Mouse (Mus musculus) hindbrain, embryonic 15.5 days (tissue): Measurements from ENCODE around the gene Pam. TPM values are rescaled to one million over a fixed set of nuclear protein-coding genes. Genes with fewer than 3 reads are reported as not detected.

ENCODE experiments used
- ATAC-seq: fragments of 200-750 bp; cut with Nextera tagmentation; 2 replicates; pipeline ENCODE4 v1.8.0; 2017; ENCODE audit warnings: low read depth, moderate number of reproducible peaks, moderate TSS enrichment; ENCODE audit not compliant: low FRiP score
- H3K27ac ChIP-seq: fragments of 300-500 bp; sonication (generic); replicated peaks from 2 replicates; pipeline ENCODE4 v1.5.1; 2015; ENCODE audit warnings: mild to moderate bottlenecking, inconsistent platforms
- H3K27me3 ChIP-seq: fragments of 300-500 bp; sonication (generic); 2 replicates; pipeline ENCODE4 v1.6.1; 2015; ENCODE audit warnings: control low read depth, inconsistent platforms
- H3K36me3 ChIP-seq: fragments of 300-500 bp; sonication (generic); 2 replicates; pipeline ENCODE4 v1.6.1; 2015; ENCODE audit warnings: control low read depth, inconsistent platforms
- H3K4me1 ChIP-seq: fragments of 300-500 bp; sonication (generic); replicated peaks from 2 replicates; pipeline ENCODE4 v1.6.1; 2015; ENCODE audit warnings: control low read depth, inconsistent platforms
- H3K4me2 ChIP-seq: fragments of 300-500 bp; sonication (generic); 2 replicates; pipeline ENCODE4 v1.6.1; 2015; ENCODE audit warnings: moderate library complexity, mild to moderate bottlenecking, inconsistent platforms
- H3K4me3 ChIP-seq: fragments of 300-500 bp; sonication (generic); 2 replicates; pipeline ENCODE4 v1.5.1; 2015; ENCODE audit warnings: mild to moderate bottlenecking, inconsistent platforms
- H3K9ac ChIP-seq: fragments of 300-500 bp; sonication (generic); 2 replicates; pipeline ENCODE4 v1.6.1; 2015; ENCODE audit warnings: inconsistent platforms
- H3K9me3 ChIP-seq: fragments of 300-500 bp; sonication (generic); 2 replicates; pipeline ENCODE4 v1.6.1; 2016; ENCODE audit warnings: control low read depth, inconsistent platforms
- WGBS: fragments of 180-500 bp; shearing (Covaris S2); methylation state at CpG from one replicate; pipeline ENCODE4 v1.1.7; 2015; 5-methylcytosine and 5-hydroxymethylcytosine counted together
- polyA plus RNA-seq: library from polyadenylated mRNA; unstranded; fragments of >200 nt; fragmentation: Nextera tagmentation; extraction: Ambion mirVana; gene quantifications from 2 replicates; pipeline ENCODE4 v1.2.1, GENCODE M21; 2015

Gene Pam
- polyA plus RNA-seq, 1 experiment from 2014 or later: 29.8 TPM

GRCm38 (mm10) chr1:98097957-98098729 lies 2.7 kb upstream of the Pam start:
- Histone ChIP-seq H3K9me3 (no peaks in the 10 kb centered on the region), H3K4me2 (no peak overlapping the region), H3K9ac (no peak overlapping the region), H3K36me3 (no peaks in the 10 kb centered on the region), H3K27ac (no peak overlapping the region), H3K27me3 (no peaks in the 10 kb centered on the region), H3K4me1 (peaks cover 20% of the 10 kb centered on the region; the same call in 1 of the 2 replicates), H3K4me3 (no peak overlapping the region)
- 78% methylated on average over 11 of the region's 11 CpGs for WGBS
- ATAC-seq: no peak

GRCm38 (mm10) chr1:98096396-98096935 lies 1.0 kb upstream of the Pam start:
- H3K4me3 ChIP-seq: no peak overlapping the region; the same call in 1 of the 2 replicates
- no peak overlapping the region for H3K27ac ChIP-seq
- ATAC-seq: no peak
- H3K4me1 ChIP-seq: peaks cover 20% of the 10 kb centered on the region; the same call in 1 of the 2 replicates
- no peaks in the 10 kb centered on the region for H3K27me3 ChIP-seq
- H3K36me3 ChIP-seq: no peaks in the 10 kb centered on the region
- 61% methylated on average over 1 of the region's 1 CpGs for WGBS
- no peak overlapping the region for H3K4me2 ChIP-seq
- no peaks in the 10 kb centered on the region for H3K9me3 ChIP-seq
- H3K9ac ChIP-seq: no peak overlapping the region

DNA sequence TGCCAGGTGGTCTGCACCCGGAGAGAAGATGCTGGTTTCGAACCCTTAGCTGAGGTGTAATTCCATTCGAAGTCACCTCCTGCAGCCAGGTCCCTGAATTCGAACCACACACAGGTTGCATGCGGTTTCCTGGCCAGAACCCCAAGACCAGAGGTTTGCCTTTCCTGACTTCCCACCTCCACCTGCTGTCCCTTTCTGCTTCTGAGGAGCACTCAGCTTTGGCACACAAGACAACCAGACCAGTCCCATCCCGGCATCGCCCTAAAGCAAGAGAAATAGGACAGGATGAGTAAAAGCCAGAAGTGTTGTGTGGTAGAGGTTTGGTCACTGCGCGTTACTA lies 515 bp upstream of the Pam start:
- Histone ChIP-seq H3K27me3 (no peaks in the 10 kb centered on the region), H3K4me3 (peak overlapping the region; percentile 78), H3K4me1 (peaks cover 20% of the 10 kb centered on the region; the same call in 1 of the 2 replicates), H3K36me3 (no peaks in the 10 kb centered on the region), H3K27ac (peak overlapping the region; percentile 79), H3K9ac (peak overlapping the region; percentile 82), H3K9me3 (no peaks in the 10 kb centered on the region), H3K4me2 (peak overlapping the region; percentile 73)
- no peak for ATAC-seq
- WGBS: 40% methylated on average over 9 of the region's 9 CpGs

DNA sequence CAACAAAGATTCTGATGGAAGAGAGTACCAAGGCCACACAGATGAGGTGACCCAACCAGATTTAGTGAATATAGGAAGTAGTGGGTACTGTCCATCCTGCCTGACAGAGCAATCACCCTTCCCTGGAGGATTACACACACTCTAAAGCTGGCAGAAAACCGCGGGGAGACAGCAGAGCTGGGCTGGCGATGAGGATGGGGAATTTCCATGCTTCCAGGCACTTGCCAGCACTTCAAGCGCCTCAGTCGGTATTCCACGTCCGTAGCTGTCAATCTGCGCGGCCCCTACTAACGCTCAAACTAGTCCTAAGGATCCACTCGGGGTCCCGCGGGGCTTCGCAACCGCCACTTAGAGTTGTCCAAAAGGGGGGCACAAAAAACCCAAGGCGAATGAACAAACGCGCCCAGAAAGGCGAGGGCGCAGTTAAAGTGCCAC lies 618 bp downstream of the Pam start:
- Histone ChIP-seq H3K27me3 (no peaks in the 10 kb centered on the region), H3K9ac (peak overlapping the region; percentile 82), H3K4me3 (peak overlapping the region; percentile 78), H3K36me3 (no peaks in the 10 kb centered on the region), H3K9me3 (no peaks in the 10 kb centered on the region), H3K27ac (peak overlapping the region; percentile 79), H3K4me2 (peak overlapping the region; percentile 73), H3K4me1 (peaks cover 20% of the 10 kb centered on the region; the same call in 1 of the 2 replicates)
- peak; percentile 67 for ATAC-seq
- 0% methylated on average over 20 of the region's 20 CpGs for WGBS

DNA sequence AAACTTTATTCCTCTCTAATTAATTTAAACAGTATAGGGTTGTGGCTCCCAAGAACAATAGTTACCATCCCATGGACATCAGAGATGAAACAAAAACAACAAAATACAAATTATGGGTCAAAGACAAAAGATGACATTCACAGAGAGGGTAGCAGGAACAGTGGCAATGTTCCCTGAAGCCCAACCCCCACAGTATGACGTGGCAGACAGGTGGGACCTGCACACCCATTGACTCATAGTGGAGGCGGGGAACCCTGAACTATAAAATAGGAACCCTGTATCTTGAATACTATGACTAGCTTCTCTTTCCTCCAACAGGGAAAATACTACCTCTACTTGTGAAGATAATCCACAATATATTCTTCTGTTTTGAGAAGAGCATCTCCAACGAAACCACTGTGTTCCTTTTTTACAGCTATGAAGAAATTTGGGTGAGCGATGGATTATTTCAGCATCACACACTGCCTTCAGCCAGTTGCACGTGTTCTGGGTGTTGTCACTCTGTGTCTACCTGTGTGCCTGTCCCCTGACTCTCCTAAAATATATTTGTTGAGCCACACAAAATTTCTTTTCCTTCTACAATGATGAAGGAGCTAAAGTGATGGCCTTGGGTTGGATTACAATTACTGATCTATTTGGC lies 6.0 kb downstream of the Pam start:
- Histone ChIP-seq H3K27ac (no peak overlapping the region), H3K27me3 (no peaks in the 10 kb centered on the region), H3K36me3 (no peaks in the 10 kb centered on the region), H3K9me3 (no peaks in the 10 kb centered on the region), H3K4me3 (no peak overlapping the region), H3K4me2 (no peak overlapping the region), H3K9ac (no peak overlapping the region), H3K4me1 (peaks cover 18% of the 10 kb centered on the region)
- 93% methylated on average over 5 of the region's 5 CpGs for WGBS
- ATAC-seq: no peak

DNA sequence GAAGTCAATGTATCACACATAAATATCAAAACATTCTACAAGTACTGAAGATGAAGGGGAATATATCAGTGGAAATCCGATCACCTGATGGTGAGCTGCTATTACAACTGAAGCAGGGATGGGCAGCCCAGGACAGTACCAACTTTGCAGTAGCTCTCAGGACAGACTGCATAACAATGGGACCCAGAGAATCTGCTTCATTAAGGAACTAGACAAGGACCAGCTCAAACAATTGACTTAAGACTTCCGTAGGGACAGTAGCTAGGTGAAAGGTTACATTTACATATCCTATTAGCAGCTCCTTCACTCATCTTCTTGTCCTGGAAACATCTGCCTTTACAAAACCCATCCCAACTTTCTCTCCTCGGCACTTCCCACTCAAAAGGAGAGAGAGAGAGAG lies 9.0 kb downstream of the Pam start:
- Histone ChIP-seq H3K4me3 (no peak overlapping the region), H3K36me3 (no peaks in the 10 kb centered on the region), H3K9me3 (no peaks in the 10 kb centered on the region), H3K27ac (no peak overlapping the region), H3K27me3 (no peaks in the 10 kb centered on the region), H3K4me1 (peaks cover 13% of the 10 kb centered on the region; the same call in 1 of the 2 replicates), H3K9ac (no peak overlapping the region), H3K4me2 (no peak overlapping the region)
- 35% methylated on average over 3 of the region's 3 CpGs for WGBS
- no peak for ATAC-seq

DNA sequence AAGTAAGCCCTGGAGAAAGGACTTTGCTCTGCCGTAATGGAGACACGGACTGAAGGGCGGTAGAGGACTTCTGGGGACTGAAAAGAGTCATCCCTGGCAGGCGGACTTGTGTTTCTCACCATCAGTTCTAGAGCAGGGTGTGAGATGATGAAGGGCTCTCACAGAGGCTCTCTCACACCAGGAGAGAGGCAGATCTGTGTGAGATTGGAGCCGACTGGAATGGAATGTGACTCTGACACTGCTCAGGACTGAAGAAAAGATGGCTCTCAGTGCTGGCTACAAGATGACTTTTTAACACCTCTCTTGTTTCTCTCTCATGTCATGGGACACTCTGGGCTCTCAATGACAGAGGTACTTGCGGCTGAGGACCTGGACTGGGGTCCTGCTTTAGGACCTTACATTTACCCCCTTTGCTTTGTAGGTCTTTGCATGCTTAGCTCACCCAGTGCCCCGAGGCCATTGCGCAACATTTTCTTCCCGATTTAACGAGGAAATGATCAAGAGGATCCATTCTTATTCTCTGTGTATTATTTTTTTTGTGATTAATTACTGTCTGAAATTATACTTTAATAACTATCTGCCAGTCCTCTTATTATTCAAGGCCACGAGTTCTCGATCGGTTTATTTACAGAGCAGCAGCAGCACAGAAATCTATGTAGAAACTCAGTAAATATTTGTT lies 10.7 kb downstream of the Pam start:
- no peak for ATAC-seq
- H3K27ac ChIP-seq: no peak overlapping the region
- no peak overlapping the region for H3K4me2 ChIP-seq
- no peak overlapping the region for H3K4me3 ChIP-seq
- H3K9me3 ChIP-seq: no peaks in the 10 kb centered on the region
- no peaks in the 10 kb centered on the region for H3K36me3 ChIP-seq
- WGBS: 64% methylated on average over 13 of the region's 13 CpGs
- no peak overlapping the region for H3K9ac ChIP-seq
- peaks cover 13% of the 10 kb centered on the region; the same call in 1 of the 2 replicates for H3K4me1 ChIP-seq
- H3K27me3 ChIP-seq: no peaks in the 10 kb centered on the region

DNA sequence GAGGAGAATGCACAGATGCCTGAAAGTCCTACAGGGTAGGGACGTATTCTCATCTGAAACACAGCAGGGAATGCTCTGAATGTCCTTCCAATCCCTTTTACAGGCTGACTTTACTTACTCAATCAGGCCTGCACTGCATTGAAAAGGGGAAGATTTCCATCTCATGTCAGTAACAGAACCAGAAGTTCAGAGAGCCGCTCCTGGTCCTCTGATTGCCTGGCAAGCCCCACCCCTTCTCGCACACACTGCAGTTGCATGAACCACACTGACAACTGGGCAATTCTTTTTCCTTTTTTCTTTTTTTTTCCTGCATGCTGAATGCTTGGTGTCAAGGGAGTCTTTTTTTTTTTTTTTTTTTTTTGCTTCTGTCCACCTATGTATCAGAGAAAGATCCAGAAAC lies 11.9 kb downstream of the Pam start:
- Histone ChIP-seq H3K36me3 (no peaks in the 10 kb centered on the region), H3K4me1 (peaks cover 13% of the 10 kb centered on the region; the same call in 1 of the 2 replicates), H3K4me2 (no peak overlapping the region), H3K9ac (no peak overlapping the region), H3K27me3 (no peaks in the 10 kb centered on the region), H3K4me3 (no peak overlapping the region), H3K9me3 (no peaks in the 10 kb centered on the region), H3K27ac (no peak overlapping the region)
- ATAC-seq: no peak
- WGBS: 65% methylated on average over 3 of the region's 3 CpGs

DNA sequence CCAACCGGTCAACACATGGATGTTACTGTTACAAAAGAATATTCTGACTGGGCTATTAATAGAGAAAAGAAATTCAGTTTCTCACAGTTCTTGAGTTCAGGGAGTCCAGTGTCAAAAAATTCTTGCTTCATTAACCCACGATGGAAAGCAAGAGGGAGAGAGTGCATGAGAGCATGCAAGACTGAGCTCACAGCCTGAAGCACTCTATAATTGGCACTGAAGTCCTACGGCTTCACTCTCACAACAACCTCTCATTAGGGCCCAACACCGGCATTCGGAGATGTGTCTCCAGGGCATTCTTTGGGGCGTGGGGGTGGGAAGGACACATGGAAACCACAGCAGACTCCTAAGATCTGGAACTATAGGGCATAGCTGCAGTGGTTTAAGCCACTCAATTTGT lies 12.5 kb downstream of the Pam start:
- Histone ChIP-seq H3K4me2 (no peak overlapping the region), H3K9me3 (no peaks in the 10 kb centered on the region), H3K4me1 (peaks cover 13% of the 10 kb centered on the region; the same call in 1 of the 2 replicates), H3K9ac (no peak overlapping the region), H3K27me3 (no peaks in the 10 kb centered on the region), H3K27ac (no peak overlapping the region), H3K36me3 (no peaks in the 10 kb centered on the region), H3K4me3 (no peak overlapping the region)
- 58% methylated on average over 6 of the region's 6 CpGs for WGBS
- ATAC-seq: no peak

DNA sequence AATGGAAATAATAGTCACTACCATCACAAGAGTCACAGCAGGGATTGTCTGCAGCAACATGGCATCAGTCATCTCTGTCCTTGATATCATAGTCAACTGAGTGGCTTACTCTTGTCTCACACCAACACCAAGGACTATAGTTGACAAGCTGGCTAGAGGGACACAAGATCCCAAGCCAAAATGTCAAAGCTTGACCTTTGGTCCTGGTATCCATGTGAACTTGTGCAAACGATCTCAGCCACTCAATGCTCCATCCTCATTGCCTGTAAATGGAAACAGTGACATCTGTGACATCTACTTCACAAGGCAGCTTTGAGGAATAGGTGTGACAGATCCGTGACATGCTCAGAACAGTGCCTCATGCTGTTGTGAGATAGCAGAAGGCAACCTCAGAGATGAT lies 15.0 kb downstream of the Pam start:
- no peaks in the 10 kb centered on the region for H3K36me3 ChIP-seq
- no peak for ATAC-seq
- no peak overlapping the region for H3K4me2 ChIP-seq
- H3K9ac ChIP-seq: no peak overlapping the region
- 60% methylated on average over 2 of the region's 2 CpGs for WGBS
- no peaks in the 10 kb centered on the region for H3K9me3 ChIP-seq
- 0 out of 2 replicates have a peak, but pooled peaks cover 8% of the 10 kb centered on the region for H3K4me1 ChIP-seq
- no peaks in the 10 kb centered on the region for H3K27me3 ChIP-seq
- H3K27ac ChIP-seq: no peak overlapping the region
- H3K4me3 ChIP-seq: no peak overlapping the region

- Histone ChIP-seq H3K9ac (no peak overlapping the region), H3K36me3 (no peaks in the 10 kb centered on the region), H3K4me2 (no peak overlapping the region), H3K27me3 (no peaks in the 10 kb centered on the region), H3K27ac (no peak overlapping the region), H3K4me3 (no peak overlapping the region), H3K4me1 (0 out of 2 replicates have a peak, but pooled peaks cover 7% of the 10 kb centered on the region), H3K9me3 (no peaks in the 10 kb centered on the region)
- 75% methylated on average over 7 of the region's 7 CpGs for WGBS
- ATAC-seq: no peak
Measured at GRCm38 (mm10) chr1:98079640-98080039, 15.8 kb downstream of the Pam start.

GRCm38 (mm10) chr1:98078735-98079134 lies 16.7 kb downstream of the Pam start:
- Histone ChIP-seq H3K9me3 (no peaks in the 10 kb centered on the region), H3K4me1 (no peaks in the 10 kb centered on the region), H3K9ac (no peak overlapping the region), H3K4me3 (no peak overlapping the region), H3K27ac (no peak overlapping the region), H3K36me3 (no peaks in the 10 kb centered on the region), H3K4me2 (no peak overlapping the region), H3K27me3 (no peaks in the 10 kb centered on the region)
- WGBS: 82% methylated on average over 7 of the region's 7 CpGs
- no peak for ATAC-seq
